Mouse (Mus musculus): ENCODE measurements around the gene Lamb3. TPM values are rescaled to one million over a fixed set of nuclear protein-coding genes. Genes with fewer than 3 reads are reported as not detected.

Lamb3 gene
- polyA plus RNA-seq, 1 experiment from 2014 or later, result 0.52 TPM

- H3K9ac ChIP-seq, result no peak overlapping the region
- H3K4me3 ChIP-seq, result no peak overlapping the region
- H3K27ac ChIP-seq, result no peak overlapping the region
- H3K4me1 ChIP-seq, result no peaks in the 10 kb centered on the region; the same call in 1 of the 2 replicates
- no peaks in the 10 kb centered on the region for H3K9me3 ChIP-seq (replicated peaks)
- 32% methylated on average over 4 of the region's 4 CpGs for WGBS
- peaks cover 3% of the 10 kb centered on the region; the same call in 1 of the 2 replicates for H3K27me3 ChIP-seq
- no peak overlapping the region for H3K4me2 ChIP-seq (replicated peaks)
- ATAC-seq (ENCODE audit: low FRiP score), result peak; percentile 65
- no peaks in the 10 kb centered on the region for H3K36me3 ChIP-seq
These were observed 169.1 kb downstream of the Lamb3 start for GRCm38 (mm10) chr1:193376478-193377134.

DNA sequence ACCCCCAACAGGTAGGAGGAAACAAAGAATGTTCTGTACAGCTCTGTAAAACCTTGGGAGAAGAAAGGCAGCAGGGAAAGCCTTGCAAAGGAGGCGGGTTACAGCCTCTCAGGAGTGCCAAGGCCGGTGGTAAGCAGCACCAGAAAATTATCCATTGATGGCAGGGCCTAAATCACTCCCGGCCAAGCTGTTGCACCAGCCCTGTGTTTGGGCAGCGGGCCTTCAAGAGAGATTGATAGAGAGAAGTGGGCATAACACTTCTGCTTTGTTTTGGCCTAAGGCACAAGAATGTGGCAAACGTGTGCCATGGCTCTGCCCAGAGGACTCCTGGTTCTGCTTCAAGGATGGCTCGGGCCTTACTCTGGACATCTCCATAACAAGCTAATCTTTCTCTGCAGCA is 172.1 kb downstream of the Lamb3 start:
- Histone ChIP-seq H3K4me3 (no peak overlapping the region), H3K9me3 (replicated peaks) (no peaks in the 10 kb centered on the region), H3K4me2 (replicated peaks) (no peak overlapping the region), H3K36me3 (no peaks in the 10 kb centered on the region), H3K27me3 (peaks cover 3% of the 10 kb centered on the region; the same call in 1 of the 2 replicates), H3K9ac (no peak overlapping the region), H3K4me1 (peaks cover 13% of the 10 kb centered on the region; the same call in 1 of the 2 replicates), H3K27ac (no peak overlapping the region)
- WGBS, result 83% methylated on average over 6 of the region's 6 CpGs
- no peak for ATAC-seq (ENCODE audit: low FRiP score)

DNA sequence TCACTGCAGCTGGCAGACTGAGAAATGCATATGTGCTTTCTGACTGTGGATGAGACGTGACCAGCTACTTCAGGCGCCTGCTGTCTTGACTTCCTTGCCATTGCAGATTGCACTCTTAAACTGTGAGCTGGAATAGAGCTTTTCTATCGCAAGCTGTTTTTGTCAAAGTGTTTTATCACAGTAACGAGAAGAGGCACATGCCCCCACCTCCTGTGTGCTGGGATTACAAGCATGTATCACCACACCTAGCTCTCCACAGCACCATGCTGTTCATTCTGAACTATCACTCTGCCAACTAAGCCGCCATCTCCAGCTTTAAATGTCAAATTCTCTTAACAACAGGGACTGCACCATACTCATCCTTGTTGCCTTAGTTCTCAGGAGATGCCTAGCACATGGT is 173.4 kb downstream of the Lamb3 start:
- Histone ChIP-seq H3K27ac (no peak overlapping the region), H3K9me3 (replicated peaks) (no peaks in the 10 kb centered on the region), H3K4me1 (peaks cover 20% of the 10 kb centered on the region; the same call in 1 of the 2 replicates), H3K27me3 (peaks cover 3% of the 10 kb centered on the region; the same call in 1 of the 2 replicates), H3K36me3 (no peaks in the 10 kb centered on the region), H3K9ac (no peak overlapping the region), H3K4me3 (no peak overlapping the region), H3K4me2 (replicated peaks) (no peak overlapping the region)
- WGBS, result 91% methylated on average over 5 of the region's 5 CpGs
- ATAC-seq (ENCODE audit: low FRiP score), result no peak

DNA sequence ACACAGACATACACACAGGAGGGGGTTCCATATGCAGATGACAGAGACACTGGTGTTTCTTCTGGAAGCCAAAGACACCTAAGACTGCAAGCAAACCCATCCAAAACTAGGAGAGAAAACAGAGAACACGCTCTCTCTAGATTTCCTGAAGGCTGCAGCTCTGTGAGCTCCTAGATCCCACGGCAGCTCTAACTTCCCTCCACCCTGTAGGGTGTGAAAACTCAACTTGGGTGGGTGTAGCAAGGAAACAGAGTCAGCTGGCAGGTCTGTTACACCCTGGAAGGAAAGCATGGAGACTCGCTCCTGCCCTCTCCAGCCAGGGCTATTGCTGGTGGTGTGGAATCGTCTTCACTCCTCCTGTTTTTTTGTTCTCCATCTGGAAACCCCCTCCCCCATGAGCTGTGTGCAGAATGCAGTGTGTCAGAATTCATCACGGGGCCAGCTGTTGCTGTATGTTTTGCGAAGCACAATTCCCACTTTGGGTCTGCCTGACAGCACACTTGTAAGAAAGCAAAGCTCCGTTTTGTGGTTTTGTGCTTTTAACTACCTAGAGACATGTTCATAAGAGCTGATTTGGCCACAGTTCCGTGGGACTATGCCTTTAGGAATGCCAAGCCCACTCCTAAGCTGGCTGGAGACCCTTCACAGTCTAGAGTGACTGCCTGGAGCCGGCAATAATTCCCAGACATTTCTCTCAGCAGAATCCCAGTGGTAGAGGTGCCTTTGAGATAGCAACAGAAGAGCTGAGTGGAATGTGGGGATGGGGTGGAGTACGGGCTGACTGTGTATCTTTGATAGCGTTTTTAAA is 174.3 kb downstream of the Lamb3 start:
- no peak overlapping the region for H3K9ac ChIP-seq
- no peaks in the 10 kb centered on the region for H3K9me3 ChIP-seq (replicated peaks)
- peak overlapping the region; percentile 28 for H3K4me3 ChIP-seq
- 27% methylated on average over 11 of the region's 11 CpGs for WGBS
- H3K4me1 ChIP-seq, result peaks cover 27% of the 10 kb centered on the region
- H3K36me3 ChIP-seq, result no peaks in the 10 kb centered on the region
- peaks cover 3% of the 10 kb centered on the region; the same call in 1 of the 2 replicates for H3K27me3 ChIP-seq
- peak overlapping the region; percentile 49 for H3K4me2 ChIP-seq (replicated peaks)
- H3K27ac ChIP-seq, result peak overlapping the region; percentile 24; the same call in 1 of the 2 replicates
- ATAC-seq (ENCODE audit: low FRiP score), result no peak

- H3K27ac ChIP-seq, result peak overlapping the region; percentile 24; the same call in 1 of the 2 replicates
- H3K4me3 ChIP-seq, result peak overlapping the region; percentile 28
- peaks cover 3% of the 10 kb centered on the region; the same call in 1 of the 2 replicates for H3K27me3 ChIP-seq
- no peaks in the 10 kb centered on the region for H3K9me3 ChIP-seq (replicated peaks)
- WGBS, result under 1% methylated on average over 8 of the region's 8 CpGs
- peak; percentile 80 for ATAC-seq (ENCODE audit: low FRiP score)
- H3K9ac ChIP-seq, result no peak overlapping the region
- no peaks in the 10 kb centered on the region for H3K36me3 ChIP-seq
- peaks cover 33% of the 10 kb centered on the region for H3K4me1 ChIP-seq
- H3K4me2 ChIP-seq (replicated peaks), result peak overlapping the region; percentile 49
These were observed 174.9 kb downstream of the Lamb3 start for GRCm38 (mm10) chr1:193382435-193382834.

- Histone ChIP-seq H3K4me1 (peaks cover 33% of the 10 kb centered on the region), H3K27ac (no peak overlapping the region), H3K9me3 (replicated peaks) (no peaks in the 10 kb centered on the region), H3K4me3 (peak overlapping the region; percentile 28), H3K4me2 (replicated peaks) (peak overlapping the region; percentile 49), H3K36me3 (no peaks in the 10 kb centered on the region), H3K27me3 (peaks cover 3% of the 10 kb centered on the region; the same call in 1 of the 2 replicates), H3K9ac (no peak overlapping the region)
- WGBS, result 5% methylated on average over 8 of the region's 8 CpGs
- ATAC-seq (ENCODE audit: low FRiP score), result peak; percentile 46
These were observed 175.5 kb downstream of the Lamb3 start for GRCm38 (mm10) chr1:193382841-193383462.

- no peak overlapping the region for H3K4me3 ChIP-seq
- H3K27ac ChIP-seq, result peak overlapping the region; percentile 40; the same call in 1 of the 2 replicates
- H3K27me3 ChIP-seq, result no peaks in the 10 kb centered on the region
- peaks cover 59% of the 10 kb centered on the region for H3K4me1 ChIP-seq
- H3K4me2 ChIP-seq (replicated peaks), result no peak overlapping the region
- no peaks in the 10 kb centered on the region for H3K36me3 ChIP-seq
- under 1% methylated on average over 5 of the region's 5 CpGs for WGBS
- H3K9ac ChIP-seq, result no peak overlapping the region
- no peak; the same call in 1 of the 2 replicates for ATAC-seq (ENCODE audit: low FRiP score)
- H3K9me3 ChIP-seq (replicated peaks), result no peaks in the 10 kb centered on the region
These were observed 178.6 kb downstream of the Lamb3 start for GRCm38 (mm10) chr1:193386136-193386535.

GRCm38 (mm10) chr1:193387241-193387640 is 179.7 kb downstream of the Lamb3 start:
- ATAC-seq (ENCODE audit: low FRiP score), result no peak
- 26% methylated on average over 2 of the region's 2 CpGs for WGBS
- Histone ChIP-seq H3K9ac (no peak overlapping the region), H3K27ac (no peak overlapping the region), H3K36me3 (no peaks in the 10 kb centered on the region), H3K27me3 (no peaks in the 10 kb centered on the region), H3K4me3 (no peak overlapping the region), H3K9me3 (replicated peaks) (no peaks in the 10 kb centered on the region), H3K4me1 (peaks cover 55% of the 10 kb centered on the region), H3K4me2 (replicated peaks) (no peak overlapping the region)

GRCm38 (mm10) chr1:193389505-193389904 is 182.0 kb downstream of the Lamb3 start:
- ATAC-seq (ENCODE audit: low FRiP score), result peak; percentile 70
- WGBS, result 2% methylated on average over 3 of the region's 3 CpGs

GRCm38 (mm10) chr1:193390004-193390403 is 182.5 kb downstream of the Lamb3 start:
- Histone ChIP-seq H3K27ac (peak overlapping the region; percentile 80), H3K4me1 (peaks cover 46% of the 10 kb centered on the region), H3K4me2 (replicated peaks) (no peak overlapping the region), H3K27me3 (no peaks in the 10 kb centered on the region), H3K9me3 (replicated peaks) (no peaks in the 10 kb centered on the region), H3K4me3 (no peak overlapping the region), H3K36me3 (no peaks in the 10 kb centered on the region), H3K9ac (no peak overlapping the region)
- ATAC-seq (ENCODE audit: low FRiP score), result 0 out of 2 replicates have a peak, but pooled peaks have one; percentile 14
- 28% methylated on average over 12 of the region's 12 CpGs for WGBS

More at GRCm38 (mm10) chr1:193389505-193389904, 182.0 kb downstream of the Lamb3 start:
- Histone ChIP-seq H3K27ac (peak overlapping the region; percentile 80), H3K27me3 (no peaks in the 10 kb centered on the region), H3K4me2 (replicated peaks) (no peak overlapping the region), H3K36me3 (no peaks in the 10 kb centered on the region), H3K9ac (no peak overlapping the region), H3K4me3 (no peak overlapping the region), H3K4me1 (peaks cover 46% of the 10 kb centered on the region), H3K9me3 (replicated peaks) (no peaks in the 10 kb centered on the region)

GRCm38 (mm10) chr1:193392266-193392665 is 184.8 kb downstream of the Lamb3 start:
- Histone ChIP-seq H3K27ac (no peak overlapping the region), H3K36me3 (no peaks in the 10 kb centered on the region), H3K27me3 (no peaks in the 10 kb centered on the region), H3K9ac (no peak overlapping the region), H3K4me2 (replicated peaks) (no peak overlapping the region), H3K9me3 (replicated peaks) (no peaks in the 10 kb centered on the region), H3K4me3 (no peak overlapping the region), H3K4me1 (peaks cover 28% of the 10 kb centered on the region)
- WGBS, result 86% methylated on average over 3 of the region's 3 CpGs
- ATAC-seq (ENCODE audit: low FRiP score), result no peak

All from hindbrain, embryonic 12.5 days (tissue).